Mouse (Mus musculus): ENCODE data around the gene Mtcl1. TPM values are rescaled to one million over a fixed set of nuclear protein-coding genes. Genes with fewer than 3 reads are reported as not detected.

Mtcl1 gene
- polyA plus RNA-seq (2015; fragmentation: Nextera tagmentation; extraction: Ambion mirVana), result 26.4 and 28.0 TPM in 2 replicates

GRCm38 (mm10) chr17:66449460-66450341, at the start of gene Mtcl1:
Gene Mtcl1, minus strand, starts transcription at chr17:66449750.
- peak; percentile 89 for ATAC-seq (ENCODE audit: low read depth)
- H3K36me3 ChIP-seq, result no peaks in the 10 kb centered on the region
- peak within 1 kb of the TSS; percentile 97 for H3K27ac ChIP-seq (replicated peaks)
- H3K9ac ChIP-seq, result peak within 1 kb of the TSS; percentile 99
- under 1% methylated on average over 65 of the region's 76 CpGs for WGBS
- peak within 1 kb of the TSS; percentile 92 for H3K4me3 ChIP-seq
- H3K9me3 ChIP-seq, result no peaks in the 10 kb centered on the region
- H3K4me1 ChIP-seq (replicated peaks), result peaks cover 55% of the 10 kb centered on the region
- peak within 1 kb of the TSS; percentile 91 for H3K4me2 ChIP-seq
- peaks cover 13% of the 10 kb centered on the region; the same call in 1 of the 2 replicates for H3K27me3 ChIP-seq

GRCm38 (mm10) chr17:66498598-66498997, 49.0 kb upstream of the Mtcl1 start:
- Histone ChIP-seq H3K27ac (replicated peaks) (no peak overlapping the region), H3K4me2 (no peak overlapping the region), H3K4me1 (replicated peaks) (no peaks in the 10 kb centered on the region), H3K9ac (no peak overlapping the region), H3K36me3 (peaks cover 82% of the 10 kb centered on the region), H3K9me3 (no peaks in the 10 kb centered on the region), H3K27me3 (no peaks in the 10 kb centered on the region), H3K4me3 (no peak overlapping the region)
- no peak for ATAC-seq (ENCODE audit: low read depth)
- 91% methylated on average over 14 of the region's 14 CpGs for WGBS

- Histone ChIP-seq H3K36me3 (peaks cover 78% of the 10 kb centered on the region), H3K4me3 (no peak overlapping the region), H3K9me3 (no peaks in the 10 kb centered on the region), H3K4me2 (no peak overlapping the region), H3K27ac (replicated peaks) (no peak overlapping the region), H3K4me1 (replicated peaks) (no peaks in the 10 kb centered on the region), H3K27me3 (no peaks in the 10 kb centered on the region), H3K9ac (no peak overlapping the region)
- 93% methylated on average over 9 of the region's 9 CpGs for WGBS
- ATAC-seq (ENCODE audit: low read depth), result no peak
These were observed 47.0 kb upstream of the Mtcl1 start for GRCm38 (mm10) chr17:66496589-66496988.

GRCm38 (mm10) chr17:66490022-66490601, 40.6 kb upstream of the Mtcl1 start:
- H3K9ac ChIP-seq, result 0 out of 2 replicates have a peak overlapping the region, but pooled peaks have one; percentile 18
- no peaks in the 10 kb centered on the region for H3K9me3 ChIP-seq
- ATAC-seq (ENCODE audit: low read depth), result 0 out of 2 replicates have a peak, but pooled peaks have one; percentile 36
- no peak overlapping the region for H3K4me3 ChIP-seq
- 44% methylated on average over 10 of the region's 10 CpGs for WGBS
- no peak overlapping the region for H3K4me2 ChIP-seq
- no peaks in the 10 kb centered on the region for H3K27me3 ChIP-seq
- no peaks in the 10 kb centered on the region for H3K4me1 ChIP-seq (replicated peaks)
- no peak overlapping the region for H3K27ac ChIP-seq (replicated peaks)
- H3K36me3 ChIP-seq, result peaks cover 18% of the 10 kb centered on the region

DNA sequence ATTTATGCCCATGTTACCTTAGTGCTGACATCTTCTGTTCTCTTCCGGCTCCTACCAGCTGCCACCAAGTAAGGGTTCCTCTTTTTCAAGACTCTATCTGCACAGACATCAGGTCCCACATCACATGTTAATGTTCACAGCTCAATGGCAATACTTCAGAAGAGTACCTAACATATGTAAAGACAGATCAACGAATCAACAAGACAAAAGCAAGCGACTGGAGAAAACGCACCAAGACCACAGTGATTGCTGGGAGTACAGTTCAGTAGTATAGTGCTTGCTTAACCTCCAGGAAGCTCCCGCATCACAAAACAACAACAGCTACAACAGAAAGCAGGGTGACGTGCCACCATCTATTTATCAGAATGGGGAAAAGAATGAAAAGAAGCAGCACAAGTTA, 37.0 kb upstream of the Mtcl1 start:
- Histone ChIP-seq H3K4me1 (replicated peaks) (no peaks in the 10 kb centered on the region), H3K4me2 (no peak overlapping the region), H3K9me3 (no peaks in the 10 kb centered on the region), H3K9ac (no peak overlapping the region), H3K4me3 (no peak overlapping the region), H3K27ac (replicated peaks) (no peak overlapping the region), H3K36me3 (no peaks in the 10 kb centered on the region), H3K27me3 (no peaks in the 10 kb centered on the region)
- ATAC-seq (ENCODE audit: low read depth), result no peak
- 89% methylated on average over 6 of the region's 6 CpGs for WGBS

GRCm38 (mm10) chr17:66485742-66486141, 36.2 kb upstream of the Mtcl1 start:
- no peaks in the 10 kb centered on the region for H3K27me3 ChIP-seq
- no peak overlapping the region for H3K27ac ChIP-seq (replicated peaks)
- no peak for ATAC-seq (ENCODE audit: low read depth)
- no peak overlapping the region for H3K4me2 ChIP-seq
- WGBS, result 9% methylated on average over 11 of the region's 11 CpGs
- H3K36me3 ChIP-seq, result no peaks in the 10 kb centered on the region
- H3K4me3 ChIP-seq, result no peak overlapping the region
- H3K9me3 ChIP-seq, result no peaks in the 10 kb centered on the region
- peaks cover 6% of the 10 kb centered on the region for H3K4me1 ChIP-seq (replicated peaks)
- H3K9ac ChIP-seq, result no peak overlapping the region

DNA sequence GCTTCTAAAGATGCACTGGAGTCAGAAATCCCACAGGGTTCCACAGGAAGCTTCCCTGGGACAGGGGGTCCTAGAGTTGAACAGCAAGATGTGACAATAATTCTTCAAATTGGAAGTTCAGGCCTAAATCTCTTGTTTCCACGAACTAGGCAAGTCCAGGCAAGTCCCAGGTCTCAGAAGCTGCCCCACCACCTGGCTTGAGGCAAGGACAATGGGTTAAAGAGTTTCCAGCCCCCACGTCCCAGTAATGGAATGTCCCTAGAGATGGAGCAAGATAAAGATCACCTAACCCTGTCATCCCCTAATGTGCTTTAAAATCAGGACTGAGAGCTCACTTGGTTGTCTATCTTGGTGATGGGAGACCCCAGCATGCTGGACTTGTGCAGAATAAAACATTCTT, 35.4 kb upstream of the Mtcl1 start:
- H3K4me1 ChIP-seq (replicated peaks), result peaks cover 14% of the 10 kb centered on the region
- H3K27ac ChIP-seq (replicated peaks), result no peak overlapping the region
- 68% methylated on average over 2 of the region's 2 CpGs for WGBS
- no peaks in the 10 kb centered on the region for H3K36me3 ChIP-seq
- no peak overlapping the region for H3K4me3 ChIP-seq
- H3K9ac ChIP-seq, result no peak overlapping the region
- no peaks in the 10 kb centered on the region for H3K27me3 ChIP-seq
- no peak for ATAC-seq (ENCODE audit: low read depth)
- H3K9me3 ChIP-seq, result no peaks in the 10 kb centered on the region
- no peak overlapping the region for H3K4me2 ChIP-seq

DNA sequence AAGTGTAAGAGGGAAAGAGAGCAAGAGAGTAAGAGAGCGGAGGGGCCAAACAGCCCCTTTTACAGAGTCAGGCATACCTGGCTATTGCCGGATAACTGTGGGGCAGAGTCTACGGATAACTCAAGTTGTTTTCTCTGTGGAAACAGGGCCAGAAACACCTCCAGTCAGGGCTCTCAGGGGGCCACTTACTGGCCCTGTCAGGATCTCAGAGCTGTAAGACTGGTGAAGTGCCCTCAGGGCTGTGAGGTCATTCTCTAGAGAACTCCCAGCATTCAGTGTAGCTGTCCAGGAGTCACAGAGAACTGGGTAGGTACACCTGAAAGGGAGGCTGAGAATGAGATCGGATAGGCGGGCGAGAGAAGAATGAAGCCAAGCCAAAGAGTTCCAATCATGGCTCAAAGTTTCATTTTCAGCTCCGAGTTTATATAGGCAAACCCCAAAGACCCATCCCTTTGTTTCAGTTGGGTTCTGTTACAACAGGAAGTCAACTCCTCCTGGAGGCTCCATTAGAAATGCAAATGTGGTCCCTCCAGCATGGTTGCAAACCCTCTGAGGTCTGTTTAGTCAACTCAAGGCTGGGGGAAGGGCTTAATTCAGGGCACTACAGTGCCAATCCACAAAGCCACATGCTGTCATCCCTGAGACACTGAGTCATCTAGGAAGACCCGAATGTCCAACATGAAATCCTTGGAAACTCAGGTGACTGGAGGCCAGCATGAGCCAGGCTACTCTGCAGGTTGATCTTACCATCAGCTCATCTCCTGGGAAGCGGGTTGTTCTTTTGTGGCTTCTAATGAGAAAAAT, 34.3 kb upstream of the Mtcl1 start:
- no peak for ATAC-seq (ENCODE audit: low read depth)
- H3K4me3 ChIP-seq, result no peak overlapping the region
- H3K9ac ChIP-seq, result no peak overlapping the region
- H3K27me3 ChIP-seq, result no peaks in the 10 kb centered on the region
- no peaks in the 10 kb centered on the region for H3K36me3 ChIP-seq
- H3K4me2 ChIP-seq, result no peak overlapping the region
- H3K4me1 ChIP-seq (replicated peaks), result peaks cover 25% of the 10 kb centered on the region
- H3K27ac ChIP-seq (replicated peaks), result no peak overlapping the region
- 71% methylated on average over 9 of the region's 9 CpGs for WGBS
- H3K9me3 ChIP-seq, result no peaks in the 10 kb centered on the region

GRCm38 (mm10) chr17:66481295-66481694, 31.7 kb upstream of the Mtcl1 start:
- Histone ChIP-seq H3K4me1 (replicated peaks) (peaks cover 27% of the 10 kb centered on the region), H3K27ac (replicated peaks) (no peak overlapping the region), H3K9ac (no peak overlapping the region), H3K27me3 (no peaks in the 10 kb centered on the region), H3K9me3 (no peaks in the 10 kb centered on the region), H3K36me3 (no peaks in the 10 kb centered on the region), H3K4me2 (no peak overlapping the region), H3K4me3 (no peak overlapping the region)
- ATAC-seq (ENCODE audit: low read depth), result no peak
- 63% methylated on average over 5 of the region's 5 CpGs for WGBS

- WGBS, result 10% methylated on average over 17 of the region's 17 CpGs
- Histone ChIP-seq H3K4me1 (replicated peaks) (peaks cover 27% of the 10 kb centered on the region), H3K27me3 (no peaks in the 10 kb centered on the region), H3K4me2 (peak overlapping the region; percentile 51), H3K9me3 (no peaks in the 10 kb centered on the region), H3K36me3 (no peaks in the 10 kb centered on the region), H3K9ac (peak overlapping the region; percentile 63), H3K4me3 (no peak overlapping the region), H3K27ac (replicated peaks) (peak overlapping the region; percentile 83)
- ATAC-seq (ENCODE audit: low read depth), result peak; percentile 33; the same call in 1 of the 2 replicates
These were observed 31.1 kb upstream of the Mtcl1 start for GRCm38 (mm10) chr17:66480491-66481278.

DNA sequence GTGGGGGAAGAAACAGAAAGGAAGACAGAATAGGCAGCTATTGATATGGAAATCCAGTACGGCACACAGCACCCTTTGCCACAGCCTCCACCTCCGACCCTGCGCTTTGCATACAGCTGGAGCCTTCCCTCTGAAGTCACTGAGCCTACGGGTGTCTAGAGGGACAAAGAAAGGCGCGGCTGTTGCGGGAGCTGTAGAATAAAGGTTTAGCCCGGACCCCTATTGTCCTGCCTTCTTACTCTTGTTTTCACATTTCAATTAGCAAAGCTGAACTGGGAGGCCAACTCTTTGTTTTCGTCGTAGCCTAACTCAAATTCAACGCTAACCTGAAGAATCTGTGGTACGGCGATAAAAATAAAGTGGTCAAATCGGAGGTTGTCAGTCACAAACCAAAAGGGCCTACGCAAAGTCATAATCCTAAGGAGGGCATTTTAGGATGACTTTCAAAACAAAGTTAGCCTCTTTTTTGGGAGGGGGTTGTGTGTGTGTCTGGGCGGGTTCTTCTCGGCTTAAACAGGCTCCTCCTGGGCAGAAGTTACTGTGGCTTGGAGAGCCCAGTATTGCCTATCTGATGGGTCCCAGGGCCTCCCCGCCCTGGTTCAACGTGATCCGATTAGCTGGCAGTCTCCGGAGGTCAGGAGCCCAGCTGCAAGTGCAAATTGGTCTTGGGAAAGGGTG, 30.4 kb upstream of the Mtcl1 start:
- H3K4me2 ChIP-seq, result peak overlapping the region; percentile 51
- WGBS, result 3% methylated on average over 21 of the region's 21 CpGs

More for the DNA sequence above, 30.4 kb upstream of the Mtcl1 start:
- H3K27me3 ChIP-seq, result no peaks in the 10 kb centered on the region
- peak overlapping the region; percentile 21 for H3K4me3 ChIP-seq
- H3K9me3 ChIP-seq, result no peaks in the 10 kb centered on the region
- peak overlapping the region; percentile 83 for H3K27ac ChIP-seq (replicated peaks)
- H3K4me1 ChIP-seq (replicated peaks), result peaks cover 27% of the 10 kb centered on the region
- ATAC-seq (ENCODE audit: low read depth), result peak; percentile 89
- peak overlapping the region; percentile 63 for H3K9ac ChIP-seq
- H3K36me3 ChIP-seq, result no peaks in the 10 kb centered on the region
